Mouse (Mus musculus): ENCODE measurements around the gene Mettl7a3.
"Not testable (repeated sequence)": the region's sequence is repeated elsewhere in the genome, so short reads cannot be mapped to it uniquely, and the experiment has no call there.

- TF ChIP-seq CTCF (IDR thresholded peaks at IDR 0.05; ENCODE audit: control insufficient read depth, insufficient read depth, insufficient replicate concordance, low read depth, low read length); POLR2A (IDR thresholded peaks at IDR 0.05; ENCODE audit: control insufficient read depth, low read depth, low read length): not testable (repeated sequence)
Measured at GRCm38 (mm10) chr15:100365967-100366366, 31.2 kb downstream of the Mettl7a3 start.
